Mouse (Mus musculus): ENCODE results near the gene Rrnad1. TPM values are rescaled to one million over a fixed set of nuclear protein-coding genes. Genes with fewer than 3 reads are reported as not detected.
A peak's percentile ranks its signal among the peaks of the same experiment; 100 is the strongest.

The Rrnad1 gene
- polyA plus RNA-seq, 1 experiment from 2014 or later = 17.9 TPM

GRCm38 (mm10) chr3:87934501-87934900, 4.0 kb upstream of the Rrnad1 start:
- Histone ChIP-seq H3K9ac (ENCODE audit: low read depth, low read length) (no peak overlapping the region), H3K27me3 (ENCODE audit: control insufficient read depth, insufficient read depth, low read length) (no peaks in the 10 kb centered on the region), H3K27ac (ENCODE audit: low read depth, low read length) (no peak overlapping the region), H3K36me3 (ENCODE audit: control insufficient read depth, insufficient read depth, low read length) (peaks cover 19% of the 10 kb centered on the region), H3K4me3 (ENCODE audit: low read depth, low read length) (no peak overlapping the region), H3K9me3 (ENCODE audit: control insufficient read depth, low read length) (no peaks in the 10 kb centered on the region), H3K4me1 (replicated peaks; ENCODE audit: control insufficient read depth, insufficient read depth, low read length) (peaks cover 3% of the 10 kb centered on the region; the same call in 1 of the 2 replicates), H3K4me2 (replicated peaks; ENCODE audit: low read depth, low read length) (no peak overlapping the region)
- ATAC-seq (ENCODE audit: low FRiP score) (no peak), DNase-seq (ENCODE audit: low spot score) (no peak)
- WGBS = 71% methylated on average over 4 of the region's 4 CpGs

DNA sequence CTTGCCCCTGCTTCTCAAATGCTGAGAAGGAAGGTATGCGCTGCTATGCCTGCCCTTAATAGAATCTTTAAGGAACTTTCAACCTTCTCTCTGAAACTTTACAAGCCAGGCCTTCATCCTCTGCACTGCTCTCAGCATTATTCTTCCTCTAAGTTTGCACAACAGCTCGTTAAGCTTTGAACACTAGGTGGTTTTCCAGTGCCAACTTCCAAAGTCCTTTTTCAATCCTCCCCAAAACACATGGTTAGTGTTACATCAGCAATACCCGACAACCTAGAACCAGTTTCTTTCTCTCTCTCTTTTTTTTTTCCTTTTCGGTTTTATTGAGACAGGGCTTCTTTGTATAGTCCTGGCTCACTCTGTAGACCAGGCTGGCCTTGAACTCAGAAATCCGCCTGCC, 3.5 kb upstream of the Rrnad1 start:
- DNase-seq (ENCODE audit: low spot score) (no peak), ATAC-seq (ENCODE audit: low FRiP score) (no peak)
- WGBS = 89% methylated on average over 5 of the region's 5 CpGs
- Histone ChIP-seq H3K9me3 (ENCODE audit: control insufficient read depth, low read length) (no peaks in the 10 kb centered on the region), H3K27ac (ENCODE audit: low read depth, low read length) (no peak overlapping the region), H3K36me3 (ENCODE audit: control insufficient read depth, insufficient read depth, low read length) (peaks cover 17% of the 10 kb centered on the region), H3K4me2 (replicated peaks; ENCODE audit: low read depth, low read length) (no peak overlapping the region), H3K27me3 (ENCODE audit: control insufficient read depth, insufficient read depth, low read length) (no peaks in the 10 kb centered on the region), H3K9ac (ENCODE audit: low read depth, low read length) (no peak overlapping the region), H3K4me1 (replicated peaks; ENCODE audit: control insufficient read depth, insufficient read depth, low read length) (peaks cover 5% of the 10 kb centered on the region; the same call in 1 of the 2 replicates), H3K4me3 (ENCODE audit: low read depth, low read length) (no peak overlapping the region)

GRCm38 (mm10) chr3:87929341-87930077, 1.0 kb downstream of the Rrnad1 start:
- DNase-seq (ENCODE audit: low spot score) (no peak), ATAC-seq (ENCODE audit: low FRiP score) (peak; percentile 70)
- 8% methylated on average over 26 of the region's 26 CpGs for WGBS
- H3K36me3 ChIP-seq (ENCODE audit: control insufficient read depth, insufficient read depth, low read length) = peaks cover 7% of the 10 kb centered on the region; the same call in 1 of the 2 replicates
- peak overlapping the region; percentile 74 for H3K27ac ChIP-seq (ENCODE audit: low read depth, low read length)
- peak overlapping the region; percentile 70 for H3K4me2 ChIP-seq (replicated peaks; ENCODE audit: low read depth, low read length)
- peak overlapping the region; percentile 97 for H3K4me3 ChIP-seq (ENCODE audit: low read depth, low read length)
- peaks cover 3% of the 10 kb centered on the region; the same call in 1 of the 2 replicates for H3K4me1 ChIP-seq (replicated peaks; ENCODE audit: control insufficient read depth, insufficient read depth, low read length)
- no peaks in the 10 kb centered on the region for H3K9me3 ChIP-seq (ENCODE audit: control insufficient read depth, low read length)
- no peaks in the 10 kb centered on the region for H3K27me3 ChIP-seq (ENCODE audit: control insufficient read depth, insufficient read depth, low read length)
- H3K9ac ChIP-seq (ENCODE audit: low read depth, low read length) = peak overlapping the region; percentile 92

GRCm38 (mm10) chr3:87927452-87927851, 3.1 kb downstream of the Rrnad1 start:
- 89% methylated on average over 5 of the region's 5 CpGs for WGBS
- H3K9me3 ChIP-seq (ENCODE audit: control insufficient read depth, low read length) = no peaks in the 10 kb centered on the region
- H3K9ac ChIP-seq (ENCODE audit: low read depth, low read length) = no peak overlapping the region
- peaks cover 4% of the 10 kb centered on the region; the same call in 1 of the 2 replicates for H3K36me3 ChIP-seq (ENCODE audit: control insufficient read depth, insufficient read depth, low read length)
- DNase-seq (ENCODE audit: low spot score) = no peak
- no peak overlapping the region for H3K4me3 ChIP-seq (ENCODE audit: low read depth, low read length)
- ATAC-seq (ENCODE audit: low FRiP score) = no peak
- peaks cover 3% of the 10 kb centered on the region; the same call in 1 of the 2 replicates for H3K4me1 ChIP-seq (replicated peaks; ENCODE audit: control insufficient read depth, insufficient read depth, low read length)
- H3K27me3 ChIP-seq (ENCODE audit: control insufficient read depth, insufficient read depth, low read length) = no peaks in the 10 kb centered on the region
- no peak overlapping the region for H3K4me2 ChIP-seq (replicated peaks; ENCODE audit: low read depth, low read length)
- no peak overlapping the region for H3K27ac ChIP-seq (ENCODE audit: low read depth, low read length)

DNA sequence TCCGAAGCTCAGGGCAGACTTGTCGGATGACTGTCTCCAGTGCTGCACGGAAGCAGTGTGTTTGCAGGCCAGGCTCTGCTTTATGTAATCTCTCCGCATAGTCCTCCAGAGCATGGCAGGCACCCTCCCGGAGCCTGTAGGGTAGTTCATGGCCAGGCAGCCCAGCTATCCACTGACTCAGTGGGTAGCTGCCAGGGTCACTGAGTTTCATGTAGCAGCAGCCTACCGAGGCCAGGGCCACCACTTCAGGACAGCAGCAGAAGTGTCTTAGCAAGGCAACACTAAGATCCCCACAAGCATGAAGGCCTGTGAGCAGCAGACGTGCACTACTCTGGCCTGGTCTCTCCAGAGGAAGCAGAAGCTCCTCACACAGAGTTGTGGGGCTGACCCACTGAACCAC, 5.5 kb downstream of the Rrnad1 start:
- ATAC-seq (ENCODE audit: low FRiP score) (no peak), DNase-seq (ENCODE audit: low spot score) (no peak)
- Histone ChIP-seq H3K27ac (ENCODE audit: low read depth, low read length) (no peak overlapping the region), H3K27me3 (ENCODE audit: control insufficient read depth, insufficient read depth, low read length) (no peaks in the 10 kb centered on the region), H3K9ac (ENCODE audit: low read depth, low read length) (no peak overlapping the region), H3K36me3 (ENCODE audit: control insufficient read depth, insufficient read depth, low read length) (0 out of 2 replicates have a peak, but pooled peaks cover 2% of the 10 kb centered on the region), H3K4me1 (replicated peaks; ENCODE audit: control insufficient read depth, insufficient read depth, low read length) (0 out of 2 replicates have a peak, but pooled peaks cover 3% of the 10 kb centered on the region), H3K4me3 (ENCODE audit: low read depth, low read length) (no peak overlapping the region), H3K4me2 (replicated peaks; ENCODE audit: low read depth, low read length) (no peak overlapping the region), H3K9me3 (ENCODE audit: control insufficient read depth, low read length) (no peaks in the 10 kb centered on the region)
- WGBS = 89% methylated on average over 7 of the region's 7 CpGs

- Histone ChIP-seq H3K27ac (ENCODE audit: low read depth, low read length) (no peak overlapping the region), H3K4me1 (replicated peaks; ENCODE audit: control insufficient read depth, insufficient read depth, low read length) (no peaks in the 10 kb centered on the region), H3K4me2 (replicated peaks; ENCODE audit: low read depth, low read length) (peak overlapping the region; percentile 69), H3K4me3 (ENCODE audit: low read depth, low read length) (peak overlapping the region; percentile 65), H3K27me3 (ENCODE audit: control insufficient read depth, insufficient read depth, low read length) (no peaks in the 10 kb centered on the region), H3K9ac (ENCODE audit: low read depth, low read length) (no peak overlapping the region; the same call in 1 of the 2 replicates), H3K9me3 (ENCODE audit: control insufficient read depth, low read length) (no peaks in the 10 kb centered on the region), H3K36me3 (ENCODE audit: control insufficient read depth, insufficient read depth, low read length) (0 out of 2 replicates have a peak, but pooled peaks cover 2% of the 10 kb centered on the region)
- DNase-seq (ENCODE audit: low spot score) = no peak
- 68% methylated on average over 9 of the region's 9 CpGs for WGBS
- ATAC-seq (ENCODE audit: low FRiP score) = no peak
These were observed 10.1 kb downstream of the Rrnad1 start for GRCm38 (mm10) chr3:87920270-87920943.

DNA sequence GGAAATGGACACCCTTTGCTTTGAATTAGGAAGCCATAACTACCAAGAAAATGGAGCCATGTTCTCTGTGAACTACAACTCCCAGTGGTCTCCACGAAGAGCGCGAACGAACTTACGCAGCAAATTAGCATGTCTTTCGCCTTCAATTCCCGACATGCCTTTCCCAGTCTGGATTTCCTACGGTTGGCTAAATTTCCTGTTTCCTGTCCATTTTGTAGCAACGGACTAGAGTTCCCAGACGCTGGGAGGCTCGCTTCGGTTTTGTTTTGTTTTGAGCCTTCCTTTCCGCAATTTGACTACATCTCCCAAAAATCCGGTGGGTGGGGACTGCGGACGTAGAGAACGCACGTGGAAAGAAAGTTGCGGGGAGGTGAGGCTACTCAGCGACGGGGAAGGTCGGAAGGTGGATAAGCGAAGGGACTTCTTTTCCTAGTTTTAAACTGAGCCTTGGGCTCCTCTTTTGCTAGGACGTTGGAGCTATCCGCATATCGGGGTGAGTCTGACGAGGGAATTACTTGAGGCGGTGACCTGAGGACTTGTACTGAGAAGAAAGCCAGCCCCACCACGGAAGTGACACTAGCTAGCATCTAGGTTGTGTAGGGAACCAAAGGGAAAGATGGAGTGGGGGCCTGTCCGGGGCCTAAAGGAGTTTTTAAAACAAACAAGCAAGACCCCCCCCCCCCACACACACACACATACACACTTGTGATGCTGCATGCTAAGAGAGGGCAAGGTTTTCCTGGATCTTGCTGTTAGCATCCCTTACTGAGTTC, 11.0 kb downstream of the Rrnad1 start, which contains the start of gene Mrpl24:
Gene Mrpl24 (plus strand): TSS at position 171 of the 773 bp plus-strand sequence.
- no peaks in the 10 kb centered on the region for H3K4me1 ChIP-seq (replicated peaks; ENCODE audit: control insufficient read depth, insufficient read depth, low read length)
- under 1% methylated on average over 30 of the region's 30 CpGs for WGBS
- H3K27ac ChIP-seq (ENCODE audit: low read depth, low read length) = peak within 1 kb of the TSS; percentile 48
- peak within 1 kb of the TSS; percentile 65 for H3K4me3 ChIP-seq (ENCODE audit: low read depth, low read length)
- H3K27me3 ChIP-seq (ENCODE audit: control insufficient read depth, insufficient read depth, low read length) = no peaks in the 10 kb centered on the region
- peak; percentile 80 for ATAC-seq (ENCODE audit: low FRiP score)
- H3K9me3 ChIP-seq (ENCODE audit: control insufficient read depth, low read length) = no peaks in the 10 kb centered on the region
- H3K4me2 ChIP-seq (replicated peaks; ENCODE audit: low read depth, low read length) = peak within 1 kb of the TSS; percentile 69
- H3K9ac ChIP-seq (ENCODE audit: low read depth, low read length) = peak within 1 kb of the TSS; percentile 72
- H3K36me3 ChIP-seq (ENCODE audit: control insufficient read depth, insufficient read depth, low read length) = peaks cover 6% of the 10 kb centered on the region
- peak; percentile 81 for DNase-seq (ENCODE audit: low spot score)

DNA sequence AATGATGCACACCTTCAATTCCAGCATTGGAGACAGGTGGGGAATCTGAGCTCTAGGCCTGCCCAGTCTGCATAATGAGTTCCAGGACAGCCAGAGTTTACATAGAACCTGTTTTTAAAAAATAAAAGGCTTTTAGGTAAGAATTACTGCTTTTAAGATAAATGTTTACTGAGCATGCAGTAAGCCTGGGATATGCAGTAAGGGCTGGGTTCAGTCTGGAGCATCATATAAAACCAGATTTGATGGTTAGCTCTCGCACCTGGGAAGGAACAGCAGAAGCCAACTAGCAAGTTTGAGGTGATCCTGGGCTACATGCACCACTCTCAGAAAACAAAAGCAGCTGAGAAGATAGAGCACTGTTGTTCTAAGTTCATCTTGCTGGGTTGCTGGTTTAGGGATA, 12.0 kb downstream of the Rrnad1 start:
- WGBS = 90% methylated on average over 1 of the region's 1 CpGs
- no peaks in the 10 kb centered on the region for H3K27me3 ChIP-seq (ENCODE audit: control insufficient read depth, insufficient read depth, low read length)
- no peaks in the 10 kb centered on the region for H3K4me1 ChIP-seq (replicated peaks; ENCODE audit: control insufficient read depth, insufficient read depth, low read length)
- H3K9ac ChIP-seq (ENCODE audit: low read depth, low read length) = no peak overlapping the region
- H3K4me3 ChIP-seq (ENCODE audit: low read depth, low read length) = no peak overlapping the region
- no peak overlapping the region for H3K27ac ChIP-seq (ENCODE audit: low read depth, low read length)
- H3K9me3 ChIP-seq (ENCODE audit: control insufficient read depth, low read length) = no peaks in the 10 kb centered on the region
- H3K4me2 ChIP-seq (replicated peaks; ENCODE audit: low read depth, low read length) = no peak overlapping the region
- H3K36me3 ChIP-seq (ENCODE audit: control insufficient read depth, insufficient read depth, low read length) = peaks cover 6% of the 10 kb centered on the region
- ATAC-seq (ENCODE audit: low FRiP score) (no peak), DNase-seq (ENCODE audit: low spot score) (no peak)
